Mouse (Mus musculus): ENCODE results near the gene Sdsl. TPM values are rescaled to one million over a fixed set of nuclear protein-coding genes. Genes with fewer than 3 reads are reported as not detected.
A peak's percentile ranks its signal among the peaks of the same experiment; 100 is the strongest.
"Not testable (repeated sequence)": the region's sequence is repeated elsewhere in the genome, so short reads cannot be mapped to it uniquely, and the experiment has no call there.

Sdsl gene
- total RNA-seq (2015; ENCODE audit: low replicate concordance) (not detected in 2 replicates), total RNA-seq (2017; ENCODE audit: low replicate concordance) (3.4 and 3.9 TPM in 2 replicates)

- ATAC-seq (replicated peaks; ENCODE audit: low FRiP score, poor library complexity, severe bottlenecking), result no peak
These were observed at the start of gene Sdsl for GRCm38 (mm10) chr5:120472770-120473169. TSS of gene Sdsl (minus strand) at chr5:120472810.

- ATAC-seq (replicated peaks; ENCODE audit: low FRiP score, poor library complexity, severe bottlenecking), result no peak
These were observed 44.9 kb upstream of the Sdsl start for GRCm38 (mm10) chr5:120517552-120517951.

GRCm38 (mm10) chr5:120516221-120516984 is 43.8 kb upstream of the Sdsl start:
- ATAC-seq (replicated peaks; ENCODE audit: low FRiP score, poor library complexity, severe bottlenecking), result no peak

- no peak for ATAC-seq (replicated peaks; ENCODE audit: low FRiP score, poor library complexity, severe bottlenecking)
These were observed 42.8 kb upstream of the Sdsl start for GRCm38 (mm10) chr5:120515451-120515850.

- no peak for ATAC-seq (replicated peaks; ENCODE audit: low FRiP score, poor library complexity, severe bottlenecking)
These were observed 42.1 kb upstream of the Sdsl start for GRCm38 (mm10) chr5:120514754-120515153.

- no peak for ATAC-seq (replicated peaks; ENCODE audit: low FRiP score, poor library complexity, severe bottlenecking)
These were observed 41.5 kb upstream of the Sdsl start for GRCm38 (mm10) chr5:120514031-120514677.

- ATAC-seq (replicated peaks; ENCODE audit: low FRiP score, poor library complexity, severe bottlenecking), result no peak
These were observed 40.4 kb upstream of the Sdsl start for GRCm38 (mm10) chr5:120512911-120513555.

- no peak for ATAC-seq (replicated peaks; ENCODE audit: low FRiP score, poor library complexity, severe bottlenecking)
These were observed 39.1 kb upstream of the Sdsl start for GRCm38 (mm10) chr5:120511643-120512220.

- peak; percentile 94 for ATAC-seq (replicated peaks; ENCODE audit: low FRiP score, poor library complexity, severe bottlenecking)
These were observed 38.5 kb upstream of the Sdsl start, which contains the start of gene Slc8b1 for GRCm38 (mm10) chr5:120510982-120511642. TSS of gene Slc8b1 (plus strand) at chr5:120511168.

GRCm38 (mm10) chr5:120507311-120507710 is 34.7 kb upstream of the Sdsl start:
- no peak for ATAC-seq (replicated peaks; ENCODE audit: low FRiP score, poor library complexity, severe bottlenecking)

GRCm38 (mm10) chr5:120506490-120506889 is 33.9 kb upstream of the Sdsl start:
- ATAC-seq (replicated peaks; ENCODE audit: low FRiP score, poor library complexity, severe bottlenecking), result no peak

GRCm38 (mm10) chr5:120505781-120506180 is 33.2 kb upstream of the Sdsl start:
- no peak for ATAC-seq (replicated peaks; ENCODE audit: low FRiP score, poor library complexity, severe bottlenecking)

- peak; percentile 82 for ATAC-seq (replicated peaks; ENCODE audit: low FRiP score, poor library complexity, severe bottlenecking)
These were observed 32.8 kb upstream of the Sdsl start for GRCm38 (mm10) chr5:120505368-120505767.

GRCm38 (mm10) chr5:120503144-120503795 is 30.7 kb upstream of the Sdsl start, which contains the start of gene Plbd2:
TSS of gene Plbd2 (minus strand) at chr5:120503625.
- ATAC-seq (replicated peaks; ENCODE audit: low FRiP score, poor library complexity, severe bottlenecking), result peak; percentile 76

GRCm38 (mm10) chr5:120502675-120503143 is 30.1 kb upstream of the Sdsl start:
- ATAC-seq (replicated peaks; ENCODE audit: low FRiP score, poor library complexity, severe bottlenecking), result peak; percentile 16; the same call in 1 of the 2 replicates

GRCm38 (mm10) chr5:120502147-120502621 is 29.6 kb upstream of the Sdsl start:
- no peak for ATAC-seq (replicated peaks; ENCODE audit: low FRiP score, poor library complexity, severe bottlenecking)

- not testable (repeated sequence) for ATAC-seq (replicated peaks; ENCODE audit: low FRiP score, poor library complexity, severe bottlenecking)
These were observed 28.0 kb upstream of the Sdsl start for GRCm38 (mm10) chr5:120500609-120501008.

- ATAC-seq (replicated peaks; ENCODE audit: low FRiP score, poor library complexity, severe bottlenecking), result no peak
These were observed 26.6 kb upstream of the Sdsl start for GRCm38 (mm10) chr5:120499202-120499601.

GRCm38 (mm10) chr5:120497071-120497470 is 24.5 kb upstream of the Sdsl start:
- no peak for ATAC-seq (replicated peaks; ENCODE audit: low FRiP score, poor library complexity, severe bottlenecking)

Measured in erythroblast, adult 5-6 weeks (primary cell).